Mouse (Mus musculus): ENCODE measurements around the gene 9430097D07Rik. TPM values are rescaled to one million over a fixed set of nuclear protein-coding genes. Genes with fewer than 3 reads are reported as not detected.

9430097D07Rik gene
- total and polyA plus RNA-seq, 3 experiments: not detected

GRCm38 (mm10) chr2:32602600-32603054 lies 27.1 kb upstream of the 9430097D07Rik start:
- TF ChIP-seq SIN3A (IDR thresholded peaks at IDR 0.05; ENCODE audit: low read length): no peak
- no peak for TF ChIP-seq MEF2A (IDR thresholded peaks at IDR 0.05; ENCODE audit: borderline replicate concordance, low read depth, low read length)
- TF ChIP-seq NELFE (IDR thresholded peaks at IDR 0.05; ENCODE audit: low read depth, low read length): 0 out of 2 replicates have a peak, but pooled peaks have one; percentile 8
- TF ChIP-seq RAD21 (IDR thresholded peaks at IDR 0.05; ENCODE audit: low read depth, low read length): peak; percentile 35
- peak; percentile 66 for TF ChIP-seq SMC3 (IDR thresholded peaks at IDR 0.05; ENCODE audit: low read depth, low read length)
- TF ChIP-seq MYC (IDR thresholded peaks at IDR 0.05; ENCODE audit: low read depth, low read length): peak; percentile 20; the same call in 1 of the 2 replicates
- no peak for TF ChIP-seq EP300 (IDR thresholded peaks at IDR 0.05; ENCODE audit: low read length)
- no peak for TF ChIP-seq GABPA (IDR thresholded peaks at IDR 0.05; ENCODE audit: insufficient replicate concordance, low read depth, low read length)
- TF ChIP-seq HCFC1 (IDR thresholded peaks at IDR 0.05; ENCODE audit: low read depth, low read length): 0 out of 2 replicates have a peak, but pooled peaks have one; percentile 18
- no peak for TF ChIP-seq USF1 (IDR thresholded peaks at IDR 0.05; ENCODE audit: low read depth, low read length)
- TF ChIP-seq CTCF (conservative IDR thresholded peaks at IDR 0.05 in 1 of 2, IDR thresholded peaks at IDR 0.05 in 1 of 2; ENCODE audit: low read depth in 2 of 2, low read length in 2 of 2): peak; percentile 76 to 79
- no peak for TF ChIP-seq ZMIZ1 (IDR thresholded peaks at IDR 0.05; ENCODE audit: low read depth, low read length)

GRCm38 (mm10) chr2:32601417-32602065 lies 26.1 kb upstream of the 9430097D07Rik start:
- Histone ChIP-seq H3K79me2 (replicated peaks; ENCODE audit: control insufficient read depth, extremely low read depth, insufficient read depth, poor library complexity, severe bottlenecking) (no peaks in the 10 kb centered on the region), H3K4me3 (replicated peaks in 1 of 3; ENCODE audit: low read depth in 2 of 3, low read length in 2 of 3, poor library complexity in 1 of 3) (no peak overlapping the region), H3K9ac (ENCODE audit: insufficient read depth, low read depth) (no peak overlapping the region), H3K36me3 (replicated peaks in 1 of 2; ENCODE audit: control insufficient read depth in 1 of 2, insufficient read depth in 1 of 2, low read length in 1 of 2) (peaks cover 20 to 44% of the 10 kb centered on the region in 2 experiments), H3K4me2 (ENCODE audit: insufficient read depth, low read depth, poor library complexity, severe bottlenecking) (no peak overlapping the region), H3K9me3 (replicated peaks; ENCODE audit: low read length) (no peaks in the 10 kb centered on the region), H3K4me1 (ENCODE audit: control insufficient read depth in 1 of 2, insufficient read depth in 2 of 2) (peaks cover 0 to 25% of the 10 kb centered on the region in 2 experiments; a peak in 2 of 4 replicates), H3K27ac (ENCODE audit: insufficient read depth, low read depth) (no peak overlapping the region), H3K27me3 (replicated peaks) (no peaks in the 10 kb centered on the region)
- TF ChIP-seq CTCF (conservative IDR thresholded peaks at IDR 0.05 in 1 of 2, IDR thresholded peaks at IDR 0.05 in 1 of 2; ENCODE audit: low read depth in 2 of 2, low read length in 2 of 2) (peak in 1 of 2 experiments; percentile 59; a peak in 2 of 4 replicates), TBP (conservative IDR thresholded peaks at IDR 0.05; ENCODE audit: low read depth, low read length) (no peak), MYC (IDR thresholded peaks at IDR 0.05; ENCODE audit: low read depth, low read length) (no peak), MAZ (IDR thresholded peaks at IDR 0.05; ENCODE audit: low read depth, low read length) (no peak), SIN3A (IDR thresholded peaks at IDR 0.05; ENCODE audit: low read length) (no peak), TCF12 (IDR thresholded peaks at IDR 0.05; ENCODE audit: low read depth, low read length) (no peak)
- peak; percentile 69 for DNase-seq (ENCODE audit: extremely low read depth)
- in situ Hi-C loops (cut with MboI; ENCODE audit: low pct_ligation_motif_present, low pct_unique_long_range_greater_than_20kb, low sequenced_read_pairs) (no loop called here), dilution Hi-C loops (cut with MboI; ENCODE audit: extremely low pct_ligation_motif_present, extremely low pct_unique_long_range_greater_than_20kb, low sequenced_read_pairs) (no loop called here)

More at GRCm38 (mm10) chr2:32602600-32603054, 27.1 kb upstream of the 9430097D07Rik start:
- H3K9ac ChIP-seq (ENCODE audit: insufficient read depth, low read depth): no peak overlapping the region
- no peak overlapping the region for H3K4me2 ChIP-seq (ENCODE audit: insufficient read depth, low read depth, poor library complexity, severe bottlenecking)
- in situ Hi-C loops (cut with MboI; ENCODE audit: low pct_ligation_motif_present, low pct_unique_long_range_greater_than_20kb, low sequenced_read_pairs): no loop called here
- no peaks in the 10 kb centered on the region for H3K79me2 ChIP-seq (replicated peaks; ENCODE audit: control insufficient read depth, extremely low read depth, insufficient read depth, poor library complexity, severe bottlenecking)
- dilution Hi-C loops (cut with MboI; ENCODE audit: extremely low pct_ligation_motif_present, extremely low pct_unique_long_range_greater_than_20kb, low sequenced_read_pairs): no loop called here
- H3K27me3 ChIP-seq (replicated peaks): no peaks in the 10 kb centered on the region
- no peak overlapping the region for H3K27ac ChIP-seq (ENCODE audit: insufficient read depth, low read depth)
- H3K4me1 ChIP-seq (ENCODE audit: control insufficient read depth in 1 of 2, insufficient read depth in 2 of 2): peaks cover 0 to 26% of the 10 kb centered on the region in 2 experiments; a peak in 2 of 4 replicates
- H3K9me3 ChIP-seq (replicated peaks; ENCODE audit: low read length): no peaks in the 10 kb centered on the region
- H3K4me3 ChIP-seq (replicated peaks in 1 of 3; ENCODE audit: low read depth in 2 of 3, low read length in 2 of 3, poor library complexity in 1 of 3): no peak overlapping the region
- DNase-seq (ENCODE audit: extremely low read depth): peak; percentile 77
- H3K36me3 ChIP-seq (replicated peaks in 1 of 2; ENCODE audit: control insufficient read depth in 1 of 2, insufficient read depth in 1 of 2, low read length in 1 of 2): peaks cover 10 to 33% of the 10 kb centered on the region in 2 experiments
